Mouse (Mus musculus) hindbrain, embryonic 15.5 days (tissue): ENCODE data around the gene Slc12a8. TPM values are rescaled to one million over a fixed set of nuclear protein-coding genes. Genes with fewer than 3 reads are reported as not detected.

Experiments
- ATAC-seq: fragments of 200-750 bp; cut with Nextera tagmentation; 2 replicates; pipeline ENCODE4 v1.8.0; 2017; ENCODE audit warnings: low read depth, moderate number of reproducible peaks, moderate TSS enrichment; ENCODE audit not compliant: low FRiP score
- H3K27ac ChIP-seq: fragments of 300-500 bp; sonication (generic); replicated peaks from 2 replicates; pipeline ENCODE4 v1.5.1; 2015; ENCODE audit warnings: mild to moderate bottlenecking, inconsistent platforms
- H3K27me3 ChIP-seq: fragments of 300-500 bp; sonication (generic); 2 replicates; pipeline ENCODE4 v1.6.1; 2015; ENCODE audit warnings: control low read depth, inconsistent platforms
- H3K36me3 ChIP-seq: fragments of 300-500 bp; sonication (generic); 2 replicates; pipeline ENCODE4 v1.6.1; 2015; ENCODE audit warnings: control low read depth, inconsistent platforms
- H3K4me1 ChIP-seq: fragments of 300-500 bp; sonication (generic); replicated peaks from 2 replicates; pipeline ENCODE4 v1.6.1; 2015; ENCODE audit warnings: control low read depth, inconsistent platforms
- H3K4me2 ChIP-seq: fragments of 300-500 bp; sonication (generic); 2 replicates; pipeline ENCODE4 v1.6.1; 2015; ENCODE audit warnings: moderate library complexity, mild to moderate bottlenecking, inconsistent platforms
- H3K4me3 ChIP-seq: fragments of 300-500 bp; sonication (generic); 2 replicates; pipeline ENCODE4 v1.5.1; 2015; ENCODE audit warnings: mild to moderate bottlenecking, inconsistent platforms
- H3K9ac ChIP-seq: fragments of 300-500 bp; sonication (generic); 2 replicates; pipeline ENCODE4 v1.6.1; 2015; ENCODE audit warnings: inconsistent platforms
- H3K9me3 ChIP-seq: fragments of 300-500 bp; sonication (generic); 2 replicates; pipeline ENCODE4 v1.6.1; 2016; ENCODE audit warnings: control low read depth, inconsistent platforms
- WGBS: fragments of 180-500 bp; shearing (Covaris S2); methylation state at CpG from one replicate; pipeline ENCODE4 v1.1.7; 2015; 5-methylcytosine and 5-hydroxymethylcytosine counted together
- polyA plus RNA-seq: library from polyadenylated mRNA; unstranded; fragments of >200 nt; fragmentation: Nextera tagmentation; extraction: Ambion mirVana; gene quantifications from 2 replicates; pipeline ENCODE4 v1.2.1, GENCODE M21; 2015

Slc12a8 gene
- polyA plus RNA-seq, 1 experiment from 2014 or later = 0.69 TPM

GRCm38 (mm10) chr16:33605647-33606596 lies 88.8 kb downstream of the Slc12a8 start:
- H3K4me3 ChIP-seq = no peak overlapping the region
- no peaks in the 10 kb centered on the region for H3K9me3 ChIP-seq
- ATAC-seq = peak; percentile 91
- H3K27ac ChIP-seq = peak overlapping the region; percentile 72
- H3K27me3 ChIP-seq = no peaks in the 10 kb centered on the region
- no peak overlapping the region for H3K9ac ChIP-seq
- WGBS = 14% methylated on average over 9 of the region's 9 CpGs
- no peaks in the 10 kb centered on the region for H3K36me3 ChIP-seq
- peaks cover 16% of the 10 kb centered on the region for H3K4me1 ChIP-seq
- 0 out of 2 replicates have a peak overlapping the region, but pooled peaks have one; percentile 6 for H3K4me2 ChIP-seq

- Histone ChIP-seq H3K36me3 (no peaks in the 10 kb centered on the region), H3K27ac (peak overlapping the region; percentile 40), H3K4me1 (peaks cover 16% of the 10 kb centered on the region), H3K27me3 (no peaks in the 10 kb centered on the region), H3K9me3 (no peaks in the 10 kb centered on the region), H3K4me3 (no peak overlapping the region), H3K4me2 (no peak overlapping the region), H3K9ac (no peak overlapping the region)
- ATAC-seq = 0 out of 2 replicates have a peak, but pooled peaks have one; percentile 32
- 25% methylated on average over 8 of the region's 8 CpGs for WGBS
Measured at GRCm38 (mm10) chr16:33606691-33607532, 89.8 kb downstream of the Slc12a8 start.

GRCm38 (mm10) chr16:33609554-33609953 lies 92.4 kb downstream of the Slc12a8 start:
- Histone ChIP-seq H3K36me3 (no peaks in the 10 kb centered on the region), H3K27ac (no peak overlapping the region), H3K4me1 (peaks cover 16% of the 10 kb centered on the region), H3K4me3 (no peak overlapping the region), H3K27me3 (no peaks in the 10 kb centered on the region), H3K4me2 (no peak overlapping the region), H3K9me3 (no peaks in the 10 kb centered on the region), H3K9ac (no peak overlapping the region)
- no peak for ATAC-seq
- 74% methylated on average over 2 of the region's 2 CpGs for WGBS

- Histone ChIP-seq H3K4me1 (peaks cover 16% of the 10 kb centered on the region), H3K9ac (no peak overlapping the region), H3K9me3 (no peaks in the 10 kb centered on the region), H3K27ac (no peak overlapping the region), H3K4me3 (no peak overlapping the region), H3K36me3 (no peaks in the 10 kb centered on the region), H3K27me3 (no peaks in the 10 kb centered on the region), H3K4me2 (no peak overlapping the region)
- WGBS = 72% methylated on average over 7 of the region's 7 CpGs
- no peak for ATAC-seq
Measured at GRCm38 (mm10) chr16:33610466-33610865, 93.3 kb downstream of the Slc12a8 start.

- no peak for ATAC-seq
- Histone ChIP-seq H3K9ac (no peak overlapping the region), H3K9me3 (no peaks in the 10 kb centered on the region), H3K36me3 (no peaks in the 10 kb centered on the region), H3K27me3 (no peaks in the 10 kb centered on the region), H3K27ac (no peak overlapping the region), H3K4me3 (no peak overlapping the region), H3K4me2 (no peak overlapping the region), H3K4me1 (peaks cover 7% of the 10 kb centered on the region)
- 51% methylated on average over 8 of the region's 8 CpGs for WGBS
Measured at GRCm38 (mm10) chr16:33611291-33611690, 94.2 kb downstream of the Slc12a8 start.

- Histone ChIP-seq H3K4me3 (no peak overlapping the region), H3K9me3 (no peaks in the 10 kb centered on the region), H3K4me1 (no peaks in the 10 kb centered on the region; the same call in 1 of the 2 replicates), H3K9ac (no peak overlapping the region), H3K36me3 (no peaks in the 10 kb centered on the region), H3K27me3 (no peaks in the 10 kb centered on the region), H3K27ac (no peak overlapping the region), H3K4me2 (no peak overlapping the region)
- ATAC-seq = no peak
- 78% methylated on average over 6 of the region's 6 CpGs for WGBS
Measured at GRCm38 (mm10) chr16:33612056-33612770, 95.1 kb downstream of the Slc12a8 start.

GRCm38 (mm10) chr16:33615986-33616385 lies 98.9 kb downstream of the Slc12a8 start:
- WGBS = 28% methylated on average over 3 of the region's 3 CpGs
- no peaks in the 10 kb centered on the region for H3K9me3 ChIP-seq
- H3K9ac ChIP-seq = no peak overlapping the region
- H3K27me3 ChIP-seq = no peaks in the 10 kb centered on the region
- ATAC-seq = no peak
- H3K36me3 ChIP-seq = no peaks in the 10 kb centered on the region
- no peak overlapping the region for H3K4me3 ChIP-seq
- H3K4me2 ChIP-seq = no peak overlapping the region
- H3K4me1 ChIP-seq = no peaks in the 10 kb centered on the region
- no peak overlapping the region for H3K27ac ChIP-seq

- ATAC-seq = no peak
- no peak overlapping the region for H3K9ac ChIP-seq
- H3K4me1 ChIP-seq = no peaks in the 10 kb centered on the region
- H3K27me3 ChIP-seq = no peaks in the 10 kb centered on the region
- WGBS = 72% methylated on average over 3 of the region's 3 CpGs
- H3K36me3 ChIP-seq = no peaks in the 10 kb centered on the region
- H3K9me3 ChIP-seq = no peaks in the 10 kb centered on the region
- no peak overlapping the region for H3K4me3 ChIP-seq
- H3K4me2 ChIP-seq = no peak overlapping the region
- no peak overlapping the region for H3K27ac ChIP-seq
Measured at GRCm38 (mm10) chr16:33621836-33622235, 104.7 kb downstream of the Slc12a8 start.

GRCm38 (mm10) chr16:33624586-33624985 lies 107.5 kb downstream of the Slc12a8 start:
- H3K9me3 ChIP-seq = no peaks in the 10 kb centered on the region
- no peaks in the 10 kb centered on the region for H3K36me3 ChIP-seq
- H3K4me1 ChIP-seq = no peaks in the 10 kb centered on the region
- 92% methylated on average over 9 of the region's 9 CpGs for WGBS
- no peak for ATAC-seq
- no peaks in the 10 kb centered on the region for H3K27me3 ChIP-seq
- H3K4me2 ChIP-seq = no peak overlapping the region
- H3K4me3 ChIP-seq = no peak overlapping the region
- H3K9ac ChIP-seq = no peak overlapping the region
- no peak overlapping the region for H3K27ac ChIP-seq

GRCm38 (mm10) chr16:33629539-33629938 lies 112.4 kb downstream of the Slc12a8 start:
- no peaks in the 10 kb centered on the region for H3K36me3 ChIP-seq
- no peak for ATAC-seq
- WGBS = 86% methylated on average over 5 of the region's 5 CpGs

GRCm38 (mm10) chr16:33635836-33636595 lies 118.9 kb downstream of the Slc12a8 start:
- no peaks in the 10 kb centered on the region for H3K27me3 ChIP-seq
- 81% methylated on average over 12 of the region's 12 CpGs for WGBS
- no peak overlapping the region for H3K4me2 ChIP-seq
- H3K4me3 ChIP-seq = no peak overlapping the region
- H3K4me1 ChIP-seq = no peaks in the 10 kb centered on the region
- no peak overlapping the region for H3K27ac ChIP-seq
- H3K9me3 ChIP-seq = no peaks in the 10 kb centered on the region
- H3K36me3 ChIP-seq = no peaks in the 10 kb centered on the region
- H3K9ac ChIP-seq = no peak overlapping the region
- ATAC-seq = no peak

More at GRCm38 (mm10) chr16:33629539-33629938, 112.4 kb downstream of the Slc12a8 start:
- H3K27ac ChIP-seq = no peak overlapping the region
- no peaks in the 10 kb centered on the region for H3K4me1 ChIP-seq
- no peak overlapping the region for H3K4me2 ChIP-seq
- H3K27me3 ChIP-seq = no peaks in the 10 kb centered on the region
- H3K9me3 ChIP-seq = no peaks in the 10 kb centered on the region
- H3K9ac ChIP-seq = no peak overlapping the region
- H3K4me3 ChIP-seq = no peak overlapping the region
